Mouse (Mus musculus): ENCODE data around the gene Glo1. TPM values are rescaled to one million over a fixed set of nuclear protein-coding genes. Genes with fewer than 3 reads are reported as not detected.

Gene Glo1
- polyA plus RNA-seq, 1 experiment from 2014 or later = 160 TPM

DNA sequence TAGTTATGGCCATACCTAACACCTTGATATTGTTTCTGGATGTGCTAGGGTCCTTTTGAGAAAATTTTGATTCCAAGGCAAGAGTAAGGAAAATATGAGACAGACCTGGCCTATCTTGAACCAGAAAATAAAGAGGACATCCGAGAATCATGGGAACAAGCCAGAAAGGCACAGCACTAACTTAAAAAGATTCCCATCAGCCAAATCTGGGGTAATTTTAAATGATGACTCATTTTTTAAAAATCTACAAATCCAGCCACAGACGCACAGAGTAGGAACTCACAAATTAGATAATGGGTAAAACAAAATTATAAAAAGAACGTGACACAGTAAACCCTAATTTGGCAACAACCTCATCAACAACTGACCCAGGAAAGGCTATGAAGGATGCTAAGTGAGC, 62.3 kb downstream of the Glo1 start:
- no peak overlapping the region for H3K27ac ChIP-seq (ENCODE audit: low read length)
- no peak overlapping the region for H3K9ac ChIP-seq (ENCODE audit: low read depth, low read length)
- WGBS = 93% methylated on average over 3 of the region's 3 CpGs
- H3K4me3 ChIP-seq (ENCODE audit: low read depth, low read length) = no peak overlapping the region
- H3K27me3 ChIP-seq (ENCODE audit: control insufficient read depth, insufficient read depth, low read depth, low read length) = no peaks in the 10 kb centered on the region
- no peak for ATAC-seq
- no peaks in the 10 kb centered on the region for H3K4me1 ChIP-seq (ENCODE audit: control insufficient read depth, insufficient read depth, low read length)
- no peak overlapping the region for H3K4me2 ChIP-seq (ENCODE audit: low read length)
- H3K9me3 ChIP-seq (replicated peaks; ENCODE audit: control insufficient read depth, low read length, poor library complexity, severe bottlenecking) = no peaks in the 10 kb centered on the region
- no peaks in the 10 kb centered on the region for H3K36me3 ChIP-seq (ENCODE audit: control insufficient read depth, insufficient read depth, low read length)

DNA sequence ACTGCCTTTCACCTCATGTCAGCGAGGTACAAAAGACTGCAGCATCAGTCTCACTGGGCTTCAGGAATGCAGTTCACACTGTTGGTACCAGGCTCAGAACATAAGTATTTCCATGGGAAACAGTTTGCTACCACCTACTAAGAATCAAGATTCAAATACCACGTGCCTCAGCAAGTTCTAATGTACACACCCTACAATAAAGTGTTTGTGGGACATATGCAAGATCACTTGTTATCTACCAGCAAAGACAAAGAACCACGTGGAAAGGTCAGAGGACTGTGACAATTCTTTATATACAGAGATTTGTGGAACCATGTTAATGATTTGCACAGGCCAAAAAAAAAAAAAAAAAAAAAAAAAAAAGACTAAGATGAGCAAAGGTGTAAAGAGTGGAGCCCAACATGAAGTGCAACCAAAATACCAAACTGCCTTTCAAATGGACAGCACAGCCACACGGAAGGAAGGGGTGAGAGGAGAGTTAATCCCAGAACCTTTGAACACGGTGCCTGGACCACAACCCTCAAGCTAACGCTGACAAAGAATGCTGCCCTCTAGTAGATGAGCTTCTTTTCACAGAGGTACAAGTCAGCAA, 63.1 kb downstream of the Glo1 start:
- WGBS = 75% methylated on average over 6 of the region's 6 CpGs
- no peak for ATAC-seq

GRCm38 (mm10) chr17:30562770-30563169, 63.9 kb downstream of the Glo1 start:
- no peak overlapping the region for H3K27ac ChIP-seq (ENCODE audit: low read length)
- ATAC-seq = no peak
- 89% methylated on average over 2 of the region's 2 CpGs for WGBS
- no peak overlapping the region for H3K9ac ChIP-seq (ENCODE audit: low read depth, low read length)
- H3K4me1 ChIP-seq (ENCODE audit: control insufficient read depth, insufficient read depth, low read length) = no peaks in the 10 kb centered on the region
- H3K36me3 ChIP-seq (ENCODE audit: control insufficient read depth, insufficient read depth, low read length) = no peaks in the 10 kb centered on the region
- H3K4me3 ChIP-seq (ENCODE audit: low read depth, low read length) = no peak overlapping the region
- H3K9me3 ChIP-seq (replicated peaks; ENCODE audit: control insufficient read depth, low read length, poor library complexity, severe bottlenecking) = no peaks in the 10 kb centered on the region
- no peak overlapping the region for H3K4me2 ChIP-seq (ENCODE audit: low read length)
- no peaks in the 10 kb centered on the region for H3K27me3 ChIP-seq (ENCODE audit: control insufficient read depth, insufficient read depth, low read depth, low read length)

More for the DNA sequence above, 63.1 kb downstream of the Glo1 start:
- H3K4me2 ChIP-seq (ENCODE audit: low read length) = no peak overlapping the region
- no peak overlapping the region for H3K9ac ChIP-seq (ENCODE audit: low read depth, low read length)
- H3K4me3 ChIP-seq (ENCODE audit: low read depth, low read length) = no peak overlapping the region
- no peaks in the 10 kb centered on the region for H3K9me3 ChIP-seq (replicated peaks; ENCODE audit: control insufficient read depth, low read length, poor library complexity, severe bottlenecking)
- H3K27ac ChIP-seq (ENCODE audit: low read length) = no peak overlapping the region
- H3K36me3 ChIP-seq (ENCODE audit: control insufficient read depth, insufficient read depth, low read length) = no peaks in the 10 kb centered on the region
- no peaks in the 10 kb centered on the region for H3K27me3 ChIP-seq (ENCODE audit: control insufficient read depth, insufficient read depth, low read depth, low read length)
- no peaks in the 10 kb centered on the region for H3K4me1 ChIP-seq (ENCODE audit: control insufficient read depth, insufficient read depth, low read length)

- WGBS = 52% methylated on average over 3 of the region's 3 CpGs
- no peak overlapping the region for H3K27ac ChIP-seq (ENCODE audit: low read length)
- no peaks in the 10 kb centered on the region for H3K36me3 ChIP-seq (ENCODE audit: control insufficient read depth, insufficient read depth, low read length)
- no peaks in the 10 kb centered on the region for H3K4me1 ChIP-seq (ENCODE audit: control insufficient read depth, insufficient read depth, low read length)
- no peaks in the 10 kb centered on the region for H3K27me3 ChIP-seq (ENCODE audit: control insufficient read depth, insufficient read depth, low read depth, low read length)
- H3K9me3 ChIP-seq (replicated peaks; ENCODE audit: control insufficient read depth, low read length, poor library complexity, severe bottlenecking) = no peaks in the 10 kb centered on the region
- H3K4me3 ChIP-seq (ENCODE audit: low read depth, low read length) = no peak overlapping the region
- H3K4me2 ChIP-seq (ENCODE audit: low read length) = no peak overlapping the region
- H3K9ac ChIP-seq (ENCODE audit: low read depth, low read length) = no peak overlapping the region
- no peak for ATAC-seq
These were observed 67.1 kb downstream of the Glo1 start for GRCm38 (mm10) chr17:30559536-30559935.

DNA sequence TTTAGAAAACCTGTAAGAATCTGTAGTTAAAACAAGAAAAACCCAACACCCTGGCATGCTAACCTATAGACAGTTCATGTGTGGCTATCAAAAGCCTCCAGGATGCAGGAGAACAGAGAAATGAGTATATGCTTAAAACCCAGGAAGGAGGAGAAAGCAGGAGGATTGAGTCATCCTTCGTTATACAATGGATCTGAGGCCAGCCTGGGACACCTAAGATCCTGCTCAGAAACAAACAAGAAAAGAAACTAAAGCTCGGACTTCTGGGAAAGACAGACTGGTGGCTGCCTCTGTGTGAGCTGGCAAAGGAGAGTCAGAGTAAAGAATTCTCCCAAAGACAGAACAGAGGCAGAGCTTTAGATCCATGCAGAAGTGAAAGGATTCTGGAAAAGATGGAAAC, 68.0 kb downstream of the Glo1 start:
- Histone ChIP-seq H3K36me3 (ENCODE audit: control insufficient read depth, insufficient read depth, low read length) (no peaks in the 10 kb centered on the region), H3K9ac (ENCODE audit: low read depth, low read length) (no peak overlapping the region), H3K9me3 (replicated peaks; ENCODE audit: control insufficient read depth, low read length, poor library complexity, severe bottlenecking) (no peaks in the 10 kb centered on the region), H3K27ac (ENCODE audit: low read length) (no peak overlapping the region), H3K4me3 (ENCODE audit: low read depth, low read length) (no peak overlapping the region), H3K27me3 (ENCODE audit: control insufficient read depth, insufficient read depth, low read depth, low read length) (no peaks in the 10 kb centered on the region), H3K4me2 (ENCODE audit: low read length) (no peak overlapping the region), H3K4me1 (ENCODE audit: control insufficient read depth, insufficient read depth, low read length) (no peaks in the 10 kb centered on the region)
- ATAC-seq = no peak
- 71% methylated on average over 2 of the region's 2 CpGs for WGBS

- 95% methylated on average over 3 of the region's 3 CpGs for WGBS
- H3K9ac ChIP-seq (ENCODE audit: low read depth, low read length) = no peak overlapping the region
These were observed 70.2 kb downstream of the Glo1 start for GRCm38 (mm10) chr17:30556512-30556911.

GRCm38 (mm10) chr17:30553027-30553937, 73.4 kb downstream of the Glo1 start:
- no peak overlapping the region for H3K4me3 ChIP-seq (ENCODE audit: low read depth, low read length)
- H3K9me3 ChIP-seq (replicated peaks; ENCODE audit: control insufficient read depth, low read length, poor library complexity, severe bottlenecking) = no peaks in the 10 kb centered on the region
- H3K4me1 ChIP-seq (ENCODE audit: control insufficient read depth, insufficient read depth, low read length) = no peaks in the 10 kb centered on the region
- H3K9ac ChIP-seq (ENCODE audit: low read depth, low read length) = no peak overlapping the region
- WGBS = 86% methylated on average over 4 of the region's 4 CpGs
- H3K4me2 ChIP-seq (ENCODE audit: low read length) = no peak overlapping the region
- no peak overlapping the region for H3K27ac ChIP-seq (ENCODE audit: low read length)
- H3K36me3 ChIP-seq (ENCODE audit: control insufficient read depth, insufficient read depth, low read length) = no peaks in the 10 kb centered on the region
- H3K27me3 ChIP-seq (ENCODE audit: control insufficient read depth, insufficient read depth, low read depth, low read length) = no peaks in the 10 kb centered on the region
- ATAC-seq = no peak

More at GRCm38 (mm10) chr17:30556512-30556911, 70.2 kb downstream of the Glo1 start:
- no peak overlapping the region for H3K4me2 ChIP-seq (ENCODE audit: low read length)
- no peaks in the 10 kb centered on the region for H3K36me3 ChIP-seq (ENCODE audit: control insufficient read depth, insufficient read depth, low read length)
- no peaks in the 10 kb centered on the region for H3K9me3 ChIP-seq (replicated peaks; ENCODE audit: control insufficient read depth, low read length, poor library complexity, severe bottlenecking)
- ATAC-seq = no peak
- no peaks in the 10 kb centered on the region for H3K4me1 ChIP-seq (ENCODE audit: control insufficient read depth, insufficient read depth, low read length)
- H3K4me3 ChIP-seq (ENCODE audit: low read depth, low read length) = no peak overlapping the region
- no peak overlapping the region for H3K27ac ChIP-seq (ENCODE audit: low read length)
- H3K27me3 ChIP-seq (ENCODE audit: control insufficient read depth, insufficient read depth, low read depth, low read length) = no peaks in the 10 kb centered on the region

DNA sequence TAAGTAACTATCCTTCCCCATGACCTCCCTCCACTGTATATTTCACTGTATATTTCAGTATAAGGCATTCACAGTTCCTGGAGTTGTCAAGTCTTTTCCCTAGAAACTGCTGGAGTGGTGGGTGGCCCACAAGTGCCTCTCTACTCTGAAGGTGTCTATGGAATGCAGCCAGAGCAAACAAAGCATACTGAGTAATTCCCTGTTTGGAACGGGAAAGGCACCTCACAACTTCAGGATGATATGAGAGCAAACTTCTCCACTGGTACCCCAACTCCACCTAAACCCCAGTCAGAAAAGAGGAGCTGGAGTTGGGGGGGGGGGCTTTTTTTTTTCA, 75.9 kb downstream of the Glo1 start:
- no peak for ATAC-seq
- H3K9me3 ChIP-seq (replicated peaks; ENCODE audit: control insufficient read depth, low read length, poor library complexity, severe bottlenecking) = no peaks in the 10 kb centered on the region
- no peak overlapping the region for H3K4me2 ChIP-seq (ENCODE audit: low read length)
- WGBS = 37% methylated on average over 1 of the region's 1 CpGs
- H3K9ac ChIP-seq (ENCODE audit: low read depth, low read length) = no peak overlapping the region
- no peaks in the 10 kb centered on the region for H3K36me3 ChIP-seq (ENCODE audit: control insufficient read depth, insufficient read depth, low read length)
- no peak overlapping the region for H3K27ac ChIP-seq (ENCODE audit: low read length)
- peaks cover 8% of the 10 kb centered on the region for H3K4me1 ChIP-seq (ENCODE audit: control insufficient read depth, insufficient read depth, low read length)
- no peaks in the 10 kb centered on the region for H3K27me3 ChIP-seq (ENCODE audit: control insufficient read depth, insufficient read depth, low read depth, low read length)
- no peak overlapping the region for H3K4me3 ChIP-seq (ENCODE audit: low read depth, low read length)

Measured in midbrain, embryonic 16.5 days (tissue).